Mouse (Mus musculus) heart, embryonic 15.5 days (tissue): ENCODE measurements around the gene Slc26a3. TPM values are rescaled to one million over a fixed set of nuclear protein-coding genes. Genes with fewer than 3 reads are reported as not detected.

Experiments used
- ATAC-seq: fragments of 200-750 bp; cut with Nextera tagmentation; replicated peaks from 2 replicates; pipeline ENCODE4 v1.8.0; 2017; ENCODE audit warnings: low read depth, moderate TSS enrichment; ENCODE audit not compliant: insufficient number of reproducible peaks, insufficient read depth, low FRiP score
- H3K27ac ChIP-seq: fragments of 300-500 bp; sonication (generic); 2 replicates; pipeline ENCODE4 v1.5.1; 2015; ENCODE audit warnings: mild to moderate bottlenecking, inconsistent platforms
- H3K27me3 ChIP-seq: fragments of 300-500 bp; sonication (generic); 2 replicates; pipeline ENCODE4 v1.6.1; 2015; ENCODE audit warnings: inconsistent platforms
- H3K36me3 ChIP-seq: fragments of 300-500 bp; sonication (generic); 2 replicates; pipeline ENCODE4 v1.6.1; 2015; ENCODE audit warnings: mild to moderate bottlenecking, inconsistent platforms
- H3K4me1 ChIP-seq: fragments of 300-500 bp; sonication (generic); replicated peaks from 2 replicates; pipeline ENCODE4 v1.6.1; 2015; ENCODE audit warnings: inconsistent platforms
- H3K4me2 ChIP-seq: fragments of 300-500 bp; sonication (generic); 2 replicates; pipeline ENCODE4 v1.6.1; 2015; ENCODE audit warnings: inconsistent platforms, mild to moderate bottlenecking, moderate library complexity
- H3K4me3 ChIP-seq: fragments of 300-500 bp; sonication (generic); 2 replicates; pipeline ENCODE4 v1.5.1; 2015; ENCODE audit warnings: mild to moderate bottlenecking, inconsistent platforms
- H3K9ac ChIP-seq: fragments of 300-500 bp; sonication (generic); 2 replicates; pipeline ENCODE4 v1.6.1; 2015; ENCODE audit warnings: mild to moderate bottlenecking, inconsistent platforms
- H3K9me3 ChIP-seq: fragments of 300-500 bp; sonication (generic); replicated peaks from 2 replicates; pipeline ENCODE4 v1.6.1; 2016; ENCODE audit warnings: inconsistent platforms
- WGBS: fragments of 180-500 bp; shearing (Covaris S2); methylation state at CpG from one replicate; pipeline ENCODE4 v1.1.7; 2015; ENCODE audit warnings: mixed read lengths; 5-methylcytosine and 5-hydroxymethylcytosine counted together
- polyA plus RNA-seq: library from polyadenylated mRNA; unstranded; fragments of >200 nt; fragmentation: Nextera tagmentation; extraction: Ambion mirVana; gene quantifications from 2 replicates; pipeline ENCODE4 v1.2.1, GENCODE M21; 2015

Gene Slc26a3
- polyA plus RNA-seq = 0.09 TPM in 1 of 2 replicates, not detected in the other

GRCm38 (mm10) chr12:31390571-31390970, at the start of gene Slc26a3:
Slc26a3 (plus strand) TSS chr12:31390871.
- Histone ChIP-seq H3K27ac (no peak within 1 kb of the TSS), H3K27me3 (no peaks in the 10 kb centered on the region), H3K9ac (no peak within 1 kb of the TSS), H3K4me2 (no peak within 1 kb of the TSS), H3K9me3 (no peaks in the 10 kb centered on the region), H3K4me3 (no peak within 1 kb of the TSS), H3K4me1 (no peaks in the 10 kb centered on the region), H3K36me3 (no peaks in the 10 kb centered on the region)
- 81% methylated on average over 3 of the region's 3 CpGs for WGBS
- no peak for ATAC-seq

GRCm38 (mm10) chr12:31350191-31350943, 40.3 kb upstream of the Slc26a3 start:
- Histone ChIP-seq H3K4me1 (peaks cover 15% of the 10 kb centered on the region), H3K4me3 (peak overlapping the region; percentile 81), H3K36me3 (peaks cover 20% of the 10 kb centered on the region), H3K27me3 (no peaks in the 10 kb centered on the region), H3K27ac (peak overlapping the region; percentile 92), H3K9me3 (no peaks in the 10 kb centered on the region), H3K9ac (peak overlapping the region; percentile 94), H3K4me2 (peak overlapping the region; percentile 75)
- WGBS = 23% methylated on average over 15 of the region's 15 CpGs
- ATAC-seq = no peak

GRCm38 (mm10) chr12:31350944-31351928, 39.4 kb upstream of the Slc26a3 start, which contains the start of gene Dld:
Dld (minus strand) TSS chr12:31351453.
- WGBS = 5% methylated on average over 66 of the region's 66 CpGs
- peaks cover 20% of the 10 kb centered on the region for H3K36me3 ChIP-seq
- H3K4me2 ChIP-seq = peak within 1 kb of the TSS; percentile 75
- peak within 1 kb of the TSS; percentile 94 for H3K9ac ChIP-seq
- no peaks in the 10 kb centered on the region for H3K9me3 ChIP-seq
- no peaks in the 10 kb centered on the region for H3K27me3 ChIP-seq
- peak; percentile 98 for ATAC-seq
- H3K27ac ChIP-seq = peak within 1 kb of the TSS; percentile 92
- H3K4me1 ChIP-seq = peaks cover 15% of the 10 kb centered on the region
- peak within 1 kb of the TSS; percentile 81 for H3K4me3 ChIP-seq

GRCm38 (mm10) chr12:31366428-31366827, 24.2 kb upstream of the Slc26a3 start:
- 10% methylated on average over 3 of the region's 3 CpGs for WGBS
- Histone ChIP-seq H3K36me3 (no peaks in the 10 kb centered on the region), H3K27me3 (no peaks in the 10 kb centered on the region), H3K9ac (no peak overlapping the region), H3K4me1 (peaks cover 22% of the 10 kb centered on the region), H3K4me3 (no peak overlapping the region), H3K27ac (peak overlapping the region; percentile 69), H3K9me3 (no peaks in the 10 kb centered on the region), H3K4me2 (no peak overlapping the region)
- ATAC-seq = peak; percentile 62

- Histone ChIP-seq H3K9ac (no peak overlapping the region), H3K27me3 (no peaks in the 10 kb centered on the region), H3K9me3 (no peaks in the 10 kb centered on the region), H3K27ac (no peak overlapping the region), H3K4me2 (no peak overlapping the region), H3K4me3 (no peak overlapping the region), H3K4me1 (peaks cover 22% of the 10 kb centered on the region), H3K36me3 (no peaks in the 10 kb centered on the region)
- no peak for ATAC-seq
- 81% methylated on average over 5 of the region's 5 CpGs for WGBS
These were observed 22.9 kb upstream of the Slc26a3 start for GRCm38 (mm10) chr12:31367721-31368120.

GRCm38 (mm10) chr12:31369118-31369517, 21.6 kb upstream of the Slc26a3 start:
- Histone ChIP-seq H3K4me2 (no peak overlapping the region), H3K4me1 (peaks cover 22% of the 10 kb centered on the region), H3K27me3 (no peaks in the 10 kb centered on the region), H3K36me3 (no peaks in the 10 kb centered on the region), H3K9me3 (no peaks in the 10 kb centered on the region), H3K9ac (no peak overlapping the region), H3K4me3 (no peak overlapping the region), H3K27ac (peak overlapping the region; percentile 54)
- 64% methylated on average over 1 of the region's 1 CpGs for WGBS
- 0 out of 2 replicates have a peak, but pooled peaks have one; percentile 45 for ATAC-seq

- no peaks in the 10 kb centered on the region for H3K9me3 ChIP-seq
- no peaks in the 10 kb centered on the region for H3K27me3 ChIP-seq
- H3K4me2 ChIP-seq = no peak overlapping the region
- no peak overlapping the region for H3K9ac ChIP-seq
- ATAC-seq = no peak
- no peaks in the 10 kb centered on the region for H3K36me3 ChIP-seq
- H3K4me1 ChIP-seq = peaks cover 24% of the 10 kb centered on the region
- H3K27ac ChIP-seq = peak overlapping the region; percentile 54; the same call in 1 of the 2 replicates
- 59% methylated on average over 7 of the region's 7 CpGs for WGBS
- no peak overlapping the region for H3K4me3 ChIP-seq
These were observed 21.0 kb upstream of the Slc26a3 start for GRCm38 (mm10) chr12:31369656-31370055.

GRCm38 (mm10) chr12:31374603-31375282, 15.9 kb upstream of the Slc26a3 start:
- no peak overlapping the region for H3K9ac ChIP-seq
- H3K36me3 ChIP-seq = no peaks in the 10 kb centered on the region
- H3K27me3 ChIP-seq = no peaks in the 10 kb centered on the region
- no peaks in the 10 kb centered on the region for H3K9me3 ChIP-seq
- no peak overlapping the region for H3K4me3 ChIP-seq
- peak; percentile 53; the same call in 1 of the 2 replicates for ATAC-seq
- no peak overlapping the region for H3K27ac ChIP-seq
- 33% methylated on average over 9 of the region's 9 CpGs for WGBS
- H3K4me1 ChIP-seq = peaks cover 23% of the 10 kb centered on the region
- H3K4me2 ChIP-seq = no peak overlapping the region

GRCm38 (mm10) chr12:31375283-31375615, 15.4 kb upstream of the Slc26a3 start:
- Histone ChIP-seq H3K4me2 (no peak overlapping the region), H3K36me3 (no peaks in the 10 kb centered on the region), H3K9me3 (no peaks in the 10 kb centered on the region), H3K4me1 (peaks cover 23% of the 10 kb centered on the region), H3K9ac (no peak overlapping the region), H3K27ac (no peak overlapping the region), H3K27me3 (no peaks in the 10 kb centered on the region), H3K4me3 (no peak overlapping the region)
- WGBS = 56% methylated on average over 4 of the region's 4 CpGs
- ATAC-seq = no peak

- Histone ChIP-seq H3K9me3 (no peaks in the 10 kb centered on the region), H3K4me1 (peaks cover 27% of the 10 kb centered on the region), H3K27me3 (no peaks in the 10 kb centered on the region), H3K36me3 (no peaks in the 10 kb centered on the region), H3K27ac (peak overlapping the region; percentile 36), H3K9ac (no peak overlapping the region), H3K4me3 (peak overlapping the region; percentile 39), H3K4me2 (peak overlapping the region; percentile 64)
- peak; percentile 17; the same call in 1 of the 2 replicates for ATAC-seq
- 4% methylated on average over 13 of the region's 13 CpGs for WGBS
These were observed 14.2 kb upstream of the Slc26a3 start for GRCm38 (mm10) chr12:31376326-31376950.
